Mouse (Mus musculus) olfactory bulb, adult 2 months (tissue): ENCODE measurements around the gene Fyn.

Source experiments
- CTCF ChIP-seq: fragments of 200-500 bp; IDR thresholded peaks from 2 replicates; pipeline ENCODE4 v1.5.1; 2012; ENCODE audit warnings: low read depth, mild to moderate bottlenecking, low read length, moderate library complexity; ENCODE audit not compliant: insufficient read depth
- POLR2A ChIP-seq: fragments of 200-500 bp; IDR thresholded peaks from 2 replicates; pipeline ENCODE4 v1.6.1; 2012; ENCODE audit warnings: mild to moderate bottlenecking, low read depth, low read length, moderate library complexity; ENCODE audit not compliant: insufficient read depth

- TF ChIP-seq POLR2A: no peak
- no peak for TF ChIP-seq CTCF
Measured at GRCm38 (mm10) chr10:39532823-39533222, 164.2 kb downstream of the Fyn start.
